Mouse (Mus musculus) lung, postnatal 0 days (tissue): Measurements from ENCODE around the gene Shq1. TPM values are rescaled to one million over a fixed set of nuclear protein-coding genes. Genes with fewer than 3 reads are reported as not detected.

Source experiments
- ATAC-seq: fragments of 200-750 bp; cut with Nextera tagmentation; 2 replicates; pipeline ENCODE4 v1.8.0; 2017; ENCODE audit warnings: moderate library complexity
- DNase-seq: peaks from one replicate; pipeline ENCODE4 v3.0.0-alpha.2; 2016; ENCODE audit warnings: low spot score
- H3K27ac ChIP-seq: fragments of 300-500 bp; sonication (generic); 2 replicates; pipeline ENCODE4 v1.5.1; 2014; ENCODE audit warnings: antibody characterized with exemption, mild to moderate bottlenecking, low read length, mixed read lengths
- H3K27me3 ChIP-seq: fragments of 300-500 bp; sonication (generic); replicated peaks from 2 replicates; pipeline ENCODE4 v1.6.1; 2014; ENCODE audit warnings: low read length, mixed read lengths; ENCODE audit not compliant: insufficient read depth
- H3K36me3 ChIP-seq: fragments of 300-500 bp; sonication (generic); 2 replicates; pipeline ENCODE4 v1.6.1; 2014; ENCODE audit warnings: low read length, mixed read lengths; ENCODE audit not compliant: insufficient read depth
- H3K4me1 ChIP-seq: fragments of 300-500 bp; sonication (generic); 2 replicates; pipeline ENCODE4 v1.6.1; 2014; ENCODE audit warnings: antibody characterized with exemption, low read depth, low read length, mixed read lengths; ENCODE audit not compliant: insufficient read depth
- H3K4me2 ChIP-seq: fragments of 300-500 bp; sonication (generic); replicated peaks from 2 replicates; pipeline ENCODE4 v1.6.1; 2014; ENCODE audit warnings: low read depth, mild to moderate bottlenecking, low read length, moderate library complexity, mixed read lengths
- H3K4me3 ChIP-seq: fragments of 300-500 bp; sonication (generic); 2 replicates; pipeline ENCODE4 v1.5.1; 2014; ENCODE audit warnings: low read depth, low read length
- H3K9ac ChIP-seq: fragments of 300-500 bp; sonication (generic); replicated peaks from 2 replicates; pipeline ENCODE4 v1.6.1; 2014; ENCODE audit warnings: low read depth, mild to moderate bottlenecking
- H3K9me3 ChIP-seq: fragments of 300-500 bp; sonication (generic); 2 replicates; pipeline ENCODE4 v1.6.1; 2016; ENCODE audit warnings: low read length, mixed read lengths
- CTCF ChIP-seq: IDR thresholded peaks from 2 replicates; pipeline ENCODE4 v1.5.1; 2016; ENCODE audit warnings: antibody characterized with exemption, mild to moderate bottlenecking
- EP300 ChIP-seq: IDR thresholded peaks from 2 replicates; pipeline ENCODE4 v1.6.1; 2016; ENCODE audit warnings: antibody characterized with exemption, mild to moderate bottlenecking, control low read depth
- whole genome bisulfite sequencing: fragments of 180-500 bp; shearing (Covaris S2); extraction: QIAGEN DNeasy Blood & Tissue Kit; methylation state at CpG from one replicate; pipeline ENCODE4 v1.1.7; 2014; 5-methylcytosine and 5-hydroxymethylcytosine counted together
- polyA plus RNA-seq: library from polyadenylated mRNA; unstranded; fragments of >200 nt; fragmentation: Nextera tagmentation; extraction: Ambion mirVana; gene quantifications from 2 replicates; pipeline ENCODE4 v1.2.1, GENCODE M21; 2015

The Shq1 gene
- polyA plus RNA-seq, 1 experiment from 2014 or later: 5.9 TPM

- H3K4me2 ChIP-seq: no peak overlapping the region
- WGBS: 40% methylated on average over 4 of the region's 4 CpGs
- H3K36me3 ChIP-seq: no peaks in the 10 kb centered on the region
- H3K9me3 ChIP-seq: no peaks in the 10 kb centered on the region
- ATAC-seq (no peak), DNase-seq (no peak)
- H3K4me3 ChIP-seq: no peak overlapping the region
- TF ChIP-seq CTCF (peak; percentile 65), EP300 (no peak)
- H3K27ac ChIP-seq: no peak overlapping the region
- H3K27me3 ChIP-seq: no peaks in the 10 kb centered on the region
- no peak overlapping the region for H3K9ac ChIP-seq
- no peaks in the 10 kb centered on the region for H3K4me1 ChIP-seq
Observed at GRCm38 (mm10) chr6:100539698-100540097, 131.3 kb downstream of the Shq1 start.

GRCm38 (mm10) chr6:100538570-100538969 is 132.4 kb downstream of the Shq1 start:
- Histone ChIP-seq H3K4me2 (no peak overlapping the region), H3K4me3 (no peak overlapping the region), H3K4me1 (no peaks in the 10 kb centered on the region), H3K27ac (no peak overlapping the region), H3K27me3 (no peaks in the 10 kb centered on the region), H3K36me3 (no peaks in the 10 kb centered on the region), H3K9me3 (no peaks in the 10 kb centered on the region), H3K9ac (no peak overlapping the region)
- TF ChIP-seq EP300: no peak
- TF ChIP-seq CTCF: no peak
- WGBS: 58% methylated on average over 7 of the region's 7 CpGs
- no peak for ATAC-seq
- no peak for DNase-seq

DNA sequence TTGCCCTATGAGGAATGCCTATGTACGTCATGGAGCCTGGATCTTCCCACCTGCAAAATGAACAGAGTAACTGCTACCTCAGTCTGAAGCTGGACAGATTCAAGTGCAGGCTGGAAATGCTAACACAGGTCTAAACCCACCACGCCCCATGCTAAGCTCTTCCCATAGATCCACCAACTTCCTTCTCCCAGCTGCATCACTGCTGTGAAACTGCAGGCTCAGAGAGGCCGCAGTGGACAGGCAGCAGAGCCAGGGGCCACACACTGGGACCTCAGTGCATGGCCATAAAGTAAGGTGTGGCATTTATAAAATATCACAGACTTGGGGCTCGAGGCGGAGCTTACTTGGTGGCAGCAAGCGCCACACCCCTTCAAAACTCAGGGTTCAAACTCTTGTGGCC is 133.0 kb downstream of the Shq1 start:
- no peaks in the 10 kb centered on the region for H3K36me3 ChIP-seq
- H3K4me2 ChIP-seq: no peak overlapping the region
- no peaks in the 10 kb centered on the region for H3K27me3 ChIP-seq
- DNase-seq (no peak), ATAC-seq (no peak)
- no peak overlapping the region for H3K4me3 ChIP-seq
- TF ChIP-seq CTCF (no peak), EP300 (no peak)
- no peaks in the 10 kb centered on the region for H3K4me1 ChIP-seq
- 78% methylated on average over 6 of the region's 6 CpGs for WGBS
- no peaks in the 10 kb centered on the region for H3K9me3 ChIP-seq
- H3K9ac ChIP-seq: no peak overlapping the region
- H3K27ac ChIP-seq: no peak overlapping the region

- H3K4me3 ChIP-seq: no peak overlapping the region
- no peak overlapping the region for H3K9ac ChIP-seq
- H3K27me3 ChIP-seq: no peaks in the 10 kb centered on the region
- TF ChIP-seq CTCF: no peak
- no peak for TF ChIP-seq EP300
- no peak overlapping the region for H3K4me2 ChIP-seq
- no peaks in the 10 kb centered on the region for H3K36me3 ChIP-seq
- WGBS: 59% methylated on average over 5 of the region's 5 CpGs
- DNase-seq (no peak), ATAC-seq (no peak)
- no peak overlapping the region for H3K27ac ChIP-seq
- H3K9me3 ChIP-seq: no peaks in the 10 kb centered on the region
- no peaks in the 10 kb centered on the region for H3K4me1 ChIP-seq
Observed at GRCm38 (mm10) chr6:100537042-100537441, 133.9 kb downstream of the Shq1 start.

DNA sequence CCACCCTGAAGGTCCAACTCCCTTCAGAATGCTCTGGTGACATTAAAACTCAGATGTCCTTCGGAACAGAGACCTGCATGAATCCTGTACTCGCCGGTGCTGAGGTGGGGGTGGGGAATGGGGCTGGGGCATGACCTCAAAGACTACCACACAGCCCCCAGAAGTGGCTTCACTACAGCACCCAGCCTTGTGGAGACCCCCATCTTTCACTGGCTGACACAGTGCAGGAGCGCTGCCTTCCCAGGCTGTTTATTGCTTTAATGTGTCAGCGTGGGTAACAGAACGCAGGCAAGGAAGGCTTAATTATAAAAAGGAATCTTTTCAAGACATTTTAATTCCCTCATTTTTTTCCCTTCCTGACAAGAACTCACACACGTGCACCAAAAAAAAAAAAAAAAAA is 137.6 kb downstream of the Shq1 start:
- Histone ChIP-seq H3K4me2 (no peak overlapping the region), H3K9me3 (no peaks in the 10 kb centered on the region), H3K27ac (no peak overlapping the region), H3K9ac (no peak overlapping the region), H3K4me1 (no peaks in the 10 kb centered on the region), H3K36me3 (no peaks in the 10 kb centered on the region), H3K27me3 (no peaks in the 10 kb centered on the region), H3K4me3 (no peak overlapping the region)
- no peak for ATAC-seq
- DNase-seq: no peak
- TF ChIP-seq CTCF: no peak
- no peak for TF ChIP-seq EP300
- WGBS: 54% methylated on average over 7 of the region's 7 CpGs

DNA sequence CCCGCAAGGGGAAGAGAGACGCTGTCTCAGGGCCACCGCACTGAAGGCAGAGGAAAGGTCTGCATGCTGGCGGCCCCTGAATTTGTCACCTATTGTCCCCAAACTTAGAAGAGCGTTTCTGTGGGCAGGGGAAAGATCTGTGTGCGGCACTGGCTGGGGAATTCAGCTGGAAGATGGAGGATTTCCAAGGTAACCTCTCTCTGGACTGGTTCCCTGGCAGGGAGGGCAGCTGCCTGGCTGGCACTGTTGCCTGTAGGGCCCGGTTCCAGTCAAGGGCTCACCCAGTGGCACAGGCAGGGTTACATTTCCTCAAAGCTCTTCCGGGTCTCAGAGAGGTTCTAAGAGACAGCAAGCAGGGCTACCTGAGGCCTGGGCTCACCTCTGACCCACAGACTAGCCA is 138.6 kb downstream of the Shq1 start:
- DNase-seq (no peak), ATAC-seq (no peak)
- Histone ChIP-seq H3K9ac (no peak overlapping the region), H3K4me1 (no peaks in the 10 kb centered on the region), H3K27ac (no peak overlapping the region), H3K27me3 (no peaks in the 10 kb centered on the region), H3K9me3 (no peaks in the 10 kb centered on the region), H3K4me3 (no peak overlapping the region), H3K36me3 (no peaks in the 10 kb centered on the region), H3K4me2 (no peak overlapping the region)
- TF ChIP-seq CTCF (no peak), EP300 (no peak)
- WGBS: 76% methylated on average over 8 of the region's 8 CpGs

GRCm38 (mm10) chr6:100529673-100530072 is 141.3 kb downstream of the Shq1 start:
- no peaks in the 10 kb centered on the region for H3K9me3 ChIP-seq
- ATAC-seq (peak; percentile 76), DNase-seq (peak; percentile 30)
- H3K9ac ChIP-seq: no peak overlapping the region
- H3K36me3 ChIP-seq: no peaks in the 10 kb centered on the region
- H3K27ac ChIP-seq: peak overlapping the region; percentile 26; the same call in 1 of the 2 replicates
- 0 out of 2 replicates have a peak, but pooled peaks cover 3% of the 10 kb centered on the region for H3K27me3 ChIP-seq
- H3K4me1 ChIP-seq: no peaks in the 10 kb centered on the region
- H3K4me2 ChIP-seq: no peak overlapping the region
- 55% methylated on average over 3 of the region's 3 CpGs for WGBS
- no peak overlapping the region for H3K4me3 ChIP-seq
- TF ChIP-seq CTCF: no peak
- TF ChIP-seq EP300: no peak
